Mouse (Mus musculus) forelimb bud, embryonic 11.5 days (tissue): ENCODE measurements around the gene Smyd5.

Experiments
- DNase-seq: peaks from one replicate; pipeline ENCODE4 v3.0.0-alpha.2; 2012; ENCODE audit warnings: low read depth, low spot score

Gene Smyd5

DNA sequence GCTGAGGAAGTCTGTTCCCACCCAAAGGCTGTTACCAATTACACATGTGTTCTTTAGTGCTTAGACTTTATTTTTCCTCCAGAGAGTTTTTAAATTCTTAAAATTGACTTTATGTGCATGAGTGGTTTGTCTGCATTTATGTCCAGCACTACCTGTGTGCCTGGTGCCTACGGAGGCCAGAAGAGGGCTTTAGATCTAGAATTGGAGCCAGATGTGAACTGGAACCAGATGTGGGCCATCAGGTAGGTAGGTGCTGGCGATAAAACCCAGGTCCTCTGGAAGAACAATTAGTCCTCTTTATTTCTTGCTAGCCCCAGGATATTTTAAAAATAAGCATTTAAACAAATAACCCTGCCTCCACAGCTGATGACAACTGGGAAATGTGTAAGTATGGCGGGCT is 59.8 kb downstream of the Smyd5 start:
- peak; percentile 93 for DNase-seq
